Mouse (Mus musculus): ENCODE measurements around the gene Zfp580.
A peak's percentile ranks its signal among the peaks of the same experiment; 100 is the strongest.
"Not testable (repeated sequence)": the region's sequence is repeated elsewhere in the genome, so short reads cannot be mapped to it uniquely, and the experiment has no call there.

Gene Zfp580

DNA sequence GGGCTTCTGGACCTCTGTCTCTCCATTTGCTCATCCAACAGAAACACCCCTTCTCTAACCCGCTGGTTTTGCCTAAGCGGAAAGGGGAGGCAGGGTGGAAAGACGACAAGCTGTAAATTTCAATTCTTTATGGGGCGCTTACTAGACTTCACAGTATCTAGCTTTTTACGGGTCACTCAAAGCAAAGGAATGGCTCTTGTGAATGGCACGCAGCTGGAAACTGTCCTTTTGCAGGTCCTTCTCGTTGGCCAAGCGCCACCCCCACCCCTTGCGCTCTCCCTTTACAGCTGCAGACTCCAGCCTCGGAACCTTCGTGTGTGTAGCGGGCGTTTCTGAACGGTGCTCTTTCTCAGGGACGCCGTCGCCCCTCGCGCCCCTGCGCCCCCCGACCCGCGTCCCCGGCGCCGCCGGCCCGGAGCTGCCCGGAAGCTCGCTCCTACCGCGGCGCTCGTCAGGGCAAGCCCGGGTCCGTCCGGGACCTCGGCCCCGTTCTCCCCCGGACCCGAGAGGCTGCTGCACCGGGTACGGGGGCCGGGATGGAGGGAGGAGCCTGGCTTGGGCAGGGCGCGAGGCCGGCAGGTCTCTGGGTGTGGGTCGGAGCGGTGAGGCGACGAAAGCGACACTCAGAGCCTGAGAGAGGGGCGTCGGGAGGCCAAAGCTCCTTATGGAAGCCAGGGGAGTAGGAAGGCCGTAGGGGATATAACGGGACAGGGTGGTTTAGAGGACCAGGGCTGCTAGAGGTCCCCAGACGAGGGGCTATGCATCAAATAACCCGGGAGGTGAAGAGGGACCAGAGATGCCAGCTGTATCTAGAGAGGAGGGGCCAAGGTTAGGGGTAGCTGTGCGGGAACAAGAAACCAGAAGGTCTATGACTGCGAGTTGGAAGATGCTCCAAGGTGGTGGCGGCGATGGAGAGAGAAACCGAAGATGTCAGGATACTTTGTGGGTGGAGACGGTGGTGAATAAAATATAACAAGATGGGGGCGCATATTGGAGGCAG is at the start of gene Zfp580:
Gene Zfp580, plus strand, starts transcription at position 346 of the 1,000 bp plus-strand sequence.
- peak; percentile 82 for DNase-seq (ENCODE audit: low read depth)

DNA sequence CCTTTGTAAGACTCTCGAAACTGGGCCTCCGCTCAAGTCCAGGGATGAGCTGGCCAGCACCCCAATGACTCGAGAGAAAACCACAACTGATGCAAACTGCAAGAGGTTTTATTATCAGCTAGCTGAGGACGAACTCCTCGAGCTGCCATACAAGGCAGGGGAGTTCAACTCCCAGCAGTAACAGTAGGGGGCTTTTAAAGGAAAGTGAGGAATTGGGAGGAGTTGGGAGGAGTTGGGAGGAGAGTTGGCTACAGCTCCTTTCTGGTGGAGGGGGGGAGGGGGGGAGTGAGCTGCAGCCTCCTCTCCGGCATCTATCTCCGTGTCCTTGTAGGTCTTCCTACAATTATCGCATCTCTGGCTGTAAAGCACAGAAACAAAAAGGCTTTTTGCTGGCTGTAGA is 48.5 kb upstream of the Zfp580 start:
- not testable (repeated sequence) for DNase-seq (ENCODE audit: low read depth)

DNA sequence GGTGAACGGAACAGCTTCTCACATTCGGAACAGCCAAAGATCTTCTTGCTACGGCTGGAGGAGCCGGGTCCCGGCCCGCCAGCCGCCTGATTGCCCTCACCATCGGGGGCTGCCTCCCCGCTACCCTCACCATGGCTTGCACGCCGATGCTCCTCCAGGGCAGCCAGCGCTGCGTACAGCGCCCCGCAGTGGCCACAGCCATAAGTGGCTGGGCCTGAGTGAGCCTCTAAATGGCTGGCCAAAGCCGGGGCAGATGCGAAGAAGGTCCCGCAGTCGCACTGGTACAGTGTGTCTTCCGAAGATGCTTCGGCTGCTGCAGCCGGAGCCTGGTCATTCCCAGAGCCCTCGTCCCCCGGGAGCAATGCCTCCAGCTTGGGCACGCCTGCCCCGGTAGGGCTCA is 43.1 kb upstream of the Zfp580 start:
- no peak for DNase-seq (ENCODE audit: low read depth)

DNA sequence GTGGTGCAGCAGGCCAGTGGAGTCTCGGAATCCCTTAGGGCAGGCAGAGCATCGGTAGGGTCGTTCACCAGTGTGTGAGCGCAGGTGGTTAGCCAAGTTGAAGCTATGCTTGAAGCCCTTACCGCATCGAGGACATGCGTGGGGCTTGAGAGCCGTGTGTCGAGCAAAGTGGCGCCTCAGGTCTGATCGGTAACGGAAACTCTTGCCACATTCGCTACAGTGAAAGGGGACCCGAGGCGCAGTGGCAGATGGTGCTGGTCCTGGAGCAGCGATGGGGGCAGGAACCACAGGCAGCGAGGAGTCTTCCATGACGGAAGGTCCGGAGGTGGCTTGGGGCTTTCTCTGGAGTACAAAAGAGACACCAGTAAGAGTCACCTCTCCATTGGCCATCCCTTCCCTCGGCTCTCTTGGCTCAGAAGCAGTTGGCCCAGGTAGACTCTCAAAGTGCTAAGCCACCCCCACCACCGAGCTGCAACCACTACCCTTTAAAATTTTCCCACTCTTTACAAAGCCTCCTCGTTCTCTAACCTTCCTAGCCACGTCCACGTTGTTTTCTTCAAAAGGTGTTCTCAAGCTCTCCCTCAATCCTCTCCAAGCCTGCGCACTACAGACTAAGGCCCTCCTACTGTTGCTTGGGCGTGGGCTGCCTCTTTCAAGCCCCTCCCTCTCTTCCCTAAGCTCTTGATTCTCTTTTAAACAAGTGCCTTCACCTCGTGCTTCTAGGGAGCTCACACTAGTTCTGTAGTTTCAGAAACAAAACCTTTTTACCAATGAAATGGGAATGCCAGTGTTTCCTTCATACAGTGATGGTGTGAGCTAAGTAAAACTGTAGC is 38.4 kb upstream of the Zfp580 start:
- peak; percentile 30 for DNase-seq (ENCODE audit: low read depth)

DNA sequence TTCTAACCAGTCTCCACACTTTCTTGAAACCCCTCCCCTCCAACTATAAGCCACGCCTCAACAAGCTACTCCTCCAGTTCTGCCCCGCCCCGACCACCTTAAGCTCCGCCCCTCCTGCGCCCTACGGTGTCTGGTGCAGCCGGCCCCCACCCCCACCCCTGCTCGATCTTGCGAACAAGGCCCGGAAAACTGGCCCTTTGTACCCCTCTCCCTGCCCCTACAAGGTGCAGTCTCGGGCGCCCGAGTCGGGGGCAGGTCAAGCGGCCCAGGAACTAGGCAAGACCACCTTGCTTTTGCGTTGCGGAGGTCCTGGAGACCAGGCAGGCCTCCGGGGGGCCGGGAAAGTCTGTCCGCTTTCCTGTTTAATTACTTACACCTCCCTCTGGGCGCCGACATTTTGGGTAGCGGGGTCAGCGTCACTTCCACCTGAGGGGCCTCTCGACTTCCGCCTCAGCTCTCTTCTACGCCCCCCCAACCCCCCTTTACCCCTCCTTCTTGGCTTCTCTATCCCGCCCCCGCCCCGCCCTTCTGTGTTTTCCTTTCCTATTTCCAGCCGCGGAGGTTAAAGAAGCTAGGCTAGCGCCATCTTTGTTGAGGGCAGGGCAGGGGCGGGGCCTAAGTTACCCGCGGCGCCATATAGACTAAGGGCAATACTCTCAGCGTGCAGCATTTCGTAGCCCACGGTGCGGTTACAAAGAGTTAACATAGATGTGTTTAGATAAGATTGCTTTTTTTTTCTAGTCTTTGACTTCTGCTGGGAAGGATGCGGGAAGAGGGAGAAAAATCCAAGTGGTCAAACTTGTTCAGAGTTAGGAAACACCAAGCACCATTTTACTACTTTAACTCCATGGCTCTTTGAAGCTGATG is 36.9 kb upstream of the Zfp580 start, which contains the start of the genes Zfp524 and Fiz1:
Gene Zfp524, plus strand, starts transcription at position 165 of the 867 bp plus-strand sequence.
Gene Fiz1, minus strand, starts transcription at position 447 of the 867 bp plus-strand sequence.
- DNase-seq (ENCODE audit: low read depth) = peak; percentile 100

DNA sequence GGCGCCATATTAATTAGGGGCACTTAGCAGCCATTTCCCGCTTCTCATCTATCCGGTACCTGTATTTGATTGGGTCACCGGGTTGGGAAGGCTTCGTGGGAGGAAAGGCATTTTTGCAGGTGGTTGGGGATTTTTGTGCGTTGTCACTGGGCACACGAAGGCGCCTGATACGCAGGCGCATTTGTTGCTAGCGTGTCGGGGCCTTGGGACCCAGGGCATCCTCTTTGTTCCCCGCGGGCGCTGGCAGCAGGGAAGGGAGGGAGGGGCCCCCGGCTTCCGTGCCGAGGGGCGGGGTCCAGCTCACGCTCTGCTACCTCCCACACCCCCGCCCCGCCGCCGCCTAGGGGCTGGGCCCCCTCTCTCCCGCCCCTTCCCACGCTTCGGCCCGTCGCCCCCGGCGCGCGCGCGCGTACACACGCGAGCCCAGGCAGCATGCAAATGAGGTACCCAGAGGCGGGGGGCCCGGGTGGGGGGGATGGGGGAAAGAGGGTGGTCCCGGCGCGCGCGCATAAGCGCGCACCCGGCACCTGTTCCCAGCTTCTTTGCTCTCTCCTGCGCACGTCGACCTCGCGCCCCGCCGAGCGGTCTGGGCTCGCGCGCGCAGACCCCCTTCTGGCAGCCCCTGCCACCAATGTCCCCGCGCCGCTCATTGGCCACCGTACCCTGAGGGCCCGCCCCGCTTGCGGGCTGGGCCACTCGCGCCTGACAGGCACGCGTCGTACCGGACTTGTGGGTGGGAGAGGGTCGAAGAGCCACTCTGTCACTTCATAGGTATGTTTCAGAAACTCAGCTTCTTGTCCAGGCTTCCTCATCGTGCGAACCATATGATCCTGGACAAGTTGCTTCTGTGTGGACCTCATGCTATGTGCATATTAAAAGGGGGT is 36.0 kb upstream of the Zfp580 start, which contains the start of gene Gm44973:
Gene Gm44973, plus strand, starts transcription at position 379 of the 884 bp plus-strand sequence.
- DNase-seq (ENCODE audit: low read depth) = peak; percentile 98

DNA sequence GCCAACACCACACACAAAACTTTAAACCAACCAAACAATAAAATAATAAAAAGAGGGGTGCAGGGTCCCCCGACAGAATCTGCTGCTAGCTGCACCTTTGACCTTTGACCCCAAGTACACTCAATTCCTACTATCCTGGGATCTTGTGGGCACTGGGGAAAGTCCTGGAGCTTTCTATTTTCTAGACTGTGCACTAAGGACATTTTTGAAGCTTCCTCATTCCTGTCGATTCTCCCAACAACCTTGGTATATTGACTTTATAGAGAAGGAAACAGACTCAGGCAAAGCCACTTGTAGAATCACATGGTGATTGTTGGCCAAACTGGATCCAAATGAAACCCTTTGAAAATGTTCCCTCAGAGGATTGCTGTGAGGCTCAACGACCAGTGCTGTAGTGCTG is 35.3 kb upstream of the Zfp580 start:
- no peak for DNase-seq (ENCODE audit: low read depth)

DNA sequence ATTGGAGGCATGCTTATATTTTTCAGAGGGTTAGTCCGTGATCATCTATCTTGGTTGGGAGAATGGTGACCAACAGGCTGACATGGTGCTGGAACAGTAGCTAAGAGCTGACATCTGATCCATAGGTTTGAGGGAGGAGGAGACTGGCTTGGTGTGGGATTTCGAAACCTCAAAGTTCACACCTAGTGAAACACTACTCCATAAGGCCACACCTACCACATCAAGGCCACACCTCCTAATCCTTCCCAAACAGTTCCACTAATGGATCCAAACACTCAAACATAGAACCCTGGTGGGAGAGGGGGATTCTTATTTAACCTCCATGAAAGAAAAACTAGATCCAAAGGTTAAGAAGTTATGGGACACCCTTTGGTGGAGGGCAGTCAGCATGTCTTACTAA is 34.4 kb upstream of the Zfp580 start:
- peak; percentile 26 for DNase-seq (ENCODE audit: low read depth)

DNA sequence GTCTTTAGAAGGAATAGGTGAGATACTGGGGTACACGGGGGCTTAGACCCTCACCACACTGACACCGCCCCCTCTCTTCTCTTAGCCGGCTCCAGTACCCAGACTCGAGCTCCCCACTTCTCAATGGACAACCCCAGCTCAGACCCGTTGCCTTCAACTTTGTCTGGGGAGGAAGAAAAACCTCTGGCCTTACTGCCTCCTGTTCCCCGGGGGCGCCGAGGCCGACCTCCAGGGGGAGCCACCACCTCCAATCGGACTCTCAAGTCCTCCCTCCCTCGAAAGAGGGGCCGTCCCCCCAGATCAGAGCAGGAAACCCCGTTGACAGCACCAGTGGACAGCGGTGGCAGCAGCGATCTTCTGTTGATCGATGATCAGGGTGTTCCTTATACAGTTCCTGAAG is 34.0 kb upstream of the Zfp580 start:
- peak; percentile 25 for DNase-seq (ENCODE audit: low read depth)

DNA sequence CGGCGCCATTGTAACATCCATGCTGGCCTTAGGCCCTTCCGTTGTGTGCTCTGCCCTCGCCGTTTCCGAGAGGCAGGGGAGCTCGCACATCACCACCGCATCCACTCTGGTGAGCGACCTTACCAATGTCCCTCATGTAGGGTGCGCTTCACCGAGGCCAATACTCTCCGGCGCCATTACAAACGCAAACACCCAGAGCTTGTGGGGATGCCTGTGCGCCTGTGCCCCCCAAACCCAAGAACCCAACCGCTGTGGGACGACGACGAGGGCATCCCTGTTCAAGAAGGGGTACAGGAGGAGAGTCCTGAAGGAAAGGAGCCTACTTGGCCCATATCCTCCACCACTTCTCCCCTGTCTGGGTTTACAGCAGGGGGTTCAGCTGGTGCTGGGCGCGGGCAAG is 33.4 kb upstream of the Zfp580 start:
- no peak for DNase-seq (ENCODE audit: low read depth)

DNA sequence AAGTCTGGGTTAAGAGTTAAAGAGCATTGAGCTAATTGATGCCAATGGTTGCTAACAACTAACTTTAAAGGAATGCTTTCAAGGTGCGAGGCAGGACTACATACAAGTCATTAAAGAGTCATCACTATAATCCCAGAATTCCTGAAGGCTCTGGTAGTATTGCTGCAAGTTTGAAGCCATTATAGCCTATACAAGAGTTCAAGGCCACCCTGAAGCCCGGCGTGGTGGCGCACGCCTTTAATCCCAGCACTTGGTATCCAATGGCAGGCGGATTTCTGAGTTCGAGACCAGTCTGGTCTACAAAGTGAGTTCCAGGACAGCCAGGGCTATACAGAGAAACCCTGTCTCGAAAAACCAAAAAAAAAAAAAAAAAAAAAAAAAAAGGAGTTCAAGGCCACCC is 31.8 kb upstream of the Zfp580 start:
- peak; percentile 34 for DNase-seq (ENCODE audit: low read depth)

DNA sequence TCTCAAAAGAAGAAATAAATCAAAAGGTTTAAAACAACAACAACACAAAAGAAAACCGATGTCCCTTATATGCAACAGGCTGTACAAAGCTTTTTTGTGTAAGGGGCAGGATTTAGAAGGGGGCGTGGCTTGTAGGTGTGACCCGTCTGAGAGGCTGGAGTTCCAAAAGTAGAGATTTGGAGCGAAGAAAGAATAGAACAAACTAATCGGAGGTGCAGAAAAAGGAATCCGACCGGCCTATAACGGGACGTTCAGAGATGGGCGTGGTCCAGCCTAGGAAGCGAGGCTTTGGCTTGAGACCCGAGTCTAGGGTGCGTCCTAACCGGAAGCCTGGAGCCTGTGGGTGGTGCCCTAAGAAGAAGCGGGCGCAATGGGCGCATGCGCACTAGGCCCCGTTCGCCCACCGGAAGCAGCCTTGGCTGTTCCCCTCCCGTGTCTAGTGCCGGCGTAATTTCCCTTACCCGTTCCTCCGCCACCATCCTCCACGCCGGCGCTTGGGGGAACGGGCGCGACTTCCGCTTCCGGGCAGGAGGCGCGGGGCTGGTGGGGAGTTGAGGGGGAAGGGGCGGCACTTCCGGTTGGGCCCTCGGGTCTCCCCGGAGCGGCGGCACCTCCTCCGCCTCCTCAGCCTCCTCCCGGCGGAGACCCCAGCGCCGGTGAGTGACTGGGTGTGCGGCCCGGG is 31.2 kb upstream of the Zfp580 start, which contains the start of the genes Zfp865 and Ccdc106:
Gene Zfp865, plus strand, starts transcription at position 377 of the 682 bp plus-strand sequence.
Gene Ccdc106, plus strand, starts transcription at position 554 of the 682 bp plus-strand sequence.
- peak; percentile 100 for DNase-seq (ENCODE audit: low read depth)

DNA sequence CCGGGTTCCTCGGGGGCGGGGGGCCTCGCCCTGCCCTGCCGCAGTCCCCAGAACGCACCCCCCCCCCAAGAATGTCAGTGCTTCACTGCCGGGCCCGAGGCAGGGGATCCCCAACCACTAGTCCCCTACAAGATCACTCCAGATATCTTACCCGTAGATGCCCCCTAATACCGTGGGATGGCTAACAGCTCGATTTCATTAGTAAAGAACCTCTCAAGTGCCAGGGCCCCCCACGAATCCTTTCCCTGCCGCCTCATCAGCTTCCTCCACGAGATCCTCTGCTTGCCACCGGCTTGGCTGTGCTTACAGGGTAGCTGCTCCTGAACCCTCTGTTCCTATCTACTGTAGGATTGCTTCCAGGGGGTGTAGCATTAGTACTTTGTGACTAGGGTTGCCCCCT is 30.7 kb upstream of the Zfp580 start:
- DNase-seq (ENCODE audit: low read depth) = no peak

DNA sequence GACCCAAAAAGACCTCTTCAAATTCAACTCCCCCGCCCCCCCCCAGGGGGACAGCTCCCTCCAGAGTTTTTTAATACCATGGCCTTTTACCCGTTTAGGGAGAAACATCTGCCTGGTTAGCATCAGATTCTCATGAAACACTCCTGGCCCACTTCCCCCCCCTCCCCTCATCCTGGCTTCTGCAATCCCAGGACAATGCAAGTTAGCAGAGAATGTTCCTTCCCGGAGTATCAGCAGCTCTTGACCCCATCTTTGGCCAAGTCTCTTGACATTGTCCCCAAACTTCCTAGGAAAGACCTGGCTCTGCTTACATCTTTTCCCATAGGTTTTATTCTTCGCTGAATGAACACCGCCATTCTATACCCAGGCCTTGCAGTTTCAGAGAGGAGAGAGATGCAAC is 30.1 kb upstream of the Zfp580 start:
- DNase-seq (ENCODE audit: low read depth) = peak; percentile 14

DNA sequence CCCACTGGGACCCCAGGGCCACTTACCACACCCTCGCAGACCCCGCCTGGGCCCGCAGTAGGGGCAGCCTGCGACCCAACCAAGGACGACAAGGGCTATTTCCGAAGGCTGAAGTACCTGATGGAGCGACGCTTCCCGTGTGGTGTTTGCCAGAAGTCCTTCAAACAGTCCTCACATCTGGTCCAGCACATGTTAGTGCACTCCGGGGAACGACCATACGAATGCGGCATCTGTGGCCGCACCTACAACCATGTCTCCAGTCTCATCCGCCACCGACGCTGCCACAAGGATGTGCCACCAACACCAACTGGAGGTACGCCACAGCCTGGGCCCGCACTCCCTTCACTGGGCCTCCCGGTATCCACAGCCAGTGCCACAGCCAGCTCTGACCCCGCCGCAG is 21.8 kb upstream of the Zfp580 start:
- no peak for DNase-seq (ENCODE audit: low read depth)

DNA sequence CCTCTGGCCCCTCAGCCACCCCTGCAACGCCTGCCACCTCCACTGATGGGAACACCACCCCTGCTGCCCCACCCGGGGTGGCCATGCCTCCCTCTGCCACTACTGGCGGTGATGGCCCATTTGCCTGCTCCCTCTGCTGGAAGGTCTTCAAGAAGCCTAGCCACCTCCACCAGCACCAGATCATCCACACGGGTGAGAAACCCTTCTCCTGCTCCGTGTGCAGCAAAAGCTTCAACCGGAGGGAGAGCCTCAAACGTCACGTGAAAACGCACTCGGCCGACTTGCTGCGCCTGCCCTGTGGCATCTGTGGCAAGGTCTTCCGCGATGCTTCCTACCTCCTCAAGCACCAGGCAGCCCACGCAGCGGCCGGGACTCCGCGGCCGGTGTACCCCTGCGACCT is 21.4 kb upstream of the Zfp580 start:
- DNase-seq (ENCODE audit: low read depth) = no peak

DNA sequence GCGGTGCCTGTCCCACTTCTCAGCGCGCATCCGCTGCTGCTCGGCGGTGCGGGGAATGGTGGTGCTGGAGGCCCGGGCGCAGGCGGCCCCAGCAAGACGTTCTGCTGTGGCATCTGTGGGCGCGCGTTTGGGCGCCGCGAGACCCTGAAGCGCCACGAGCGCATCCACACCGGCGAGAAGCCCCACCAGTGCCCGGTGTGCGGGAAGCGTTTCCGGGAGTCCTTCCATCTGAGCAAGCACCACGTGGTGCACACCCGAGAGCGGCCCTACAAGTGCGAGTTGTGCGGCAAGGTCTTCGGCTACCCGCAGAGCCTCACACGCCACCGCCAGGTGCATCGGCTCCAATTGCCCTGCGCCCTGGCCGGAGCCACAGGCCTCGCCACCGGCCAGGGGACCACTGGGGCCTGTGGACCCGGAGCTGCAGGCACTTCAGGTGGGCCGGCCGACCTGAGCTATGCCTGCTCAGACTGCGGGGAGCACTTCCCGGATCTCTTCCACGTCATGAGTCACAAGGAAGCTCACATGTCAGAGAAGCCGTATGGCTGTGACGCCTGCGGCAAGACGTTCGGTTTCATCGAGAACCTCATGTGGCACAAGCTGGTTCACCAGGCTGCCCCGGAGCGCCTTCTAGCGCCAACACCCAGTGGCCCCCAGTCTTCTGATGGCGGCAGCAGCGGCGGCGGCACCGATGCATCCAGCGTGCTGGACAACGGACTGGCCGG is 20.6 kb upstream of the Zfp580 start:
- DNase-seq (ENCODE audit: low read depth) = no peak

DNA sequence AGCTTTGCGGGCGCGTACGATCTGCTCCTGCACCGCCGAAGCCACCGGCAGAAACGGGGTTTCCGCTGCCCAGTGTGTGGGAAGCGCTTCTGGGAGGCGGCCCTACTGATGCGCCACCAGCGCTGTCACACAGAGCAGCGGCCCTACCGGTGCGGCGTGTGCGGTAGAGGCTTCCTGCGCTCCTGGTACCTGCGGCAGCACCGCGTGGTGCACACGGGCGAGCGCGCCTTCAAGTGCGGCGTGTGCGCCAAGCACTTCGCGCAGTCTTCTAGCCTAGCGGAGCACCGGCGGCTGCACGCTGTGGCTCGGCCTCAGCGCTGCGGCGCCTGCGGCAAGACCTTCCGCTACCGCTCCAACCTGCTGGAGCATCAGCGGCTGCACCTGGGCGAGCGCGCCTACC is 19.8 kb upstream of the Zfp580 start:
- no peak for DNase-seq (ENCODE audit: low read depth)

DNA sequence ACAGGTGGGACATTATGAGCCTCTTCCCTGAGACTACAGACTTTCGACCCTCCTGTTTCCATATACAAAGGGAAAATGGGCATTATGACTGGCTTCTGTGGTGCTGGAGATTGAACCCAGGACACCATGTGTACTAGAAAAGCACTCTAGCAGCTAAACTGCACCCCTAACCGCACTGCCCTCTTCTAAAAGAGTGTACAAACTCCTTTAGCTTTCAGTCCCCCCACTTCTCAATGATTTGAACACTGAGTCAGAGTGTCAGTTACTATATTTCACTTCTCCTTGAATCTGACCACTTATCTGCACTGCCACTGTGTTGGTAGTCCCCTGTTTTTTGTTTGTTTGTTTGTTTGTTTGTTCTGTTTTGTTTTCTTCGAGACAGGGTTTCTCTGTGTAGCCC is 17.5 kb upstream of the Zfp580 start, which contains the start of gene 4632433K11Rik:
Gene 4632433K11Rik, plus strand, starts transcription at position 301 of the 400 bp plus-strand sequence.
- DNase-seq (ENCODE audit: low read depth) = no peak

Data from induced T-regulatory cell, adult 2 months (primary cell).